Mouse (Mus musculus): ENCODE data around the gene Twf2.
A peak's percentile ranks its signal among the peaks of the same experiment; 100 is the strongest.

- TF ChIP-seq CTCF (IDR thresholded peaks at IDR 0.05) (peak; percentile 18; the same call in 1 of the 2 replicates), POLR2A (IDR thresholded peaks at IDR 0.05; ENCODE audit: insufficient read depth, low read depth, low read length) (no peak), EP300 (IDR thresholded peaks at IDR 0.05; ENCODE audit: insufficient read depth, low read depth, low read length) (no peak)
Measured at GRCm38 (mm10) chr9:106241541-106242164, 38.7 kb downstream of the Twf2 start.
